Mouse (Mus musculus): ENCODE measurements at regions not wholly inside any gene's neighbourhood (a gene's known extent, or its start where the extent isn't known, plus 50 kb on each side); places are given as distances from the start of the nearest gene placed in this dataset.
A peak's percentile ranks its signal among the peaks of the same experiment; 100 is the strongest.

DNA sequence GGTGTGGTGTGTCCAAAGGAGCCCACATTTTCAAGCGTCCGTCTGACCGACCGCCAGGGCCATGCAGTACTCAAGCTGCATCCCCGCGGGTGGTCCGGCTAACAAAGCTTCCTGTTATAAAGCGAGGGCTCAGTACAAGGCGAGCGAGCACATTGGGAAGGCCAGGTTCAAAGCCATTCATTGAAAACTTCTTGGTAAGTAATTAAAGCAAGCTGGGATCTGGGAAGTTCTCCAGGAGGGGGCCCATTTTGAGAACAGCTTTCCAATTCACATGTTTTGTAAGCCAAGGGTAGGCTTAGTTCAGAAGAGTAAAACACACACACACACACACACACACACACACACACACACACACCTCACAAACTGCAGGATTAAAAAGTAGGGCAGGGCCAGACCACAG lies 57.3 kb upstream of the Prep start:
- 19% methylated on average over 10 of the region's 10 CpGs for WGBS
- no peaks in the 10 kb centered on the region for H3K36me3 ChIP-seq (ENCODE audit: control insufficient read depth, insufficient read depth, low read length)
- ATAC-seq (ENCODE audit: low read depth) (peak; percentile 89; the same call in 1 of the 2 replicates), DNase-seq (ENCODE audit: low spot score) (peak; percentile 88)
- no peak overlapping the region for H3K4me3 ChIP-seq (ENCODE audit: low read depth, low read length)
- H3K4me2 ChIP-seq (ENCODE audit: low read depth, low read length): no peak overlapping the region
- no peaks in the 10 kb centered on the region for H3K27me3 ChIP-seq (replicated peaks; ENCODE audit: control insufficient read depth, insufficient read depth, low read length)
- no peaks in the 10 kb centered on the region for H3K9me3 ChIP-seq (ENCODE audit: control insufficient read depth, low read length)
- peaks cover 5% of the 10 kb centered on the region; the same call in 1 of the 2 replicates for H3K4me1 ChIP-seq (ENCODE audit: control insufficient read depth, insufficient read depth, low read length)
- H3K9ac ChIP-seq (ENCODE audit: low read depth, low read length): no peak overlapping the region
- no peak overlapping the region for H3K27ac ChIP-seq (replicated peaks; ENCODE audit: low read depth, low read length)

DNA sequence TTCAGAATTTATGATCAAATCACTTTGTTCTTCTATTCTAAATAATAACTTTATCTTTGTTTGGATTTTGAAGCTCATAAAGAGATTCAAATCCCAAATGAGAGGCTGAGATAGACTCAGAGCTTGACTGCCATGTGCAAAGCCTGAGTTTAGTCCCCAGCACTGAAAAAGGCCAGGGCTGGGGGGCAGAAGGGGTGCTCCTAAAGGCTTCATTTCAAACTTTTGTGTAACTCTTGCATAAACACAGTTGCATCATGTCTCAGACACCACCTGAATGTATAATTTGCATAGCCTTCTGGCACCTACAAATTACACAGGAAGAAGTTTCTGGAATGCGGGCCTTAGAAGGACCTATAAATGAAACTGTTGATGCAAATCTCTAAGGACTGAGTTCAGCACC lies 57.8 kb upstream of the Prep start:
- no peak overlapping the region for H3K4me2 ChIP-seq (ENCODE audit: low read depth, low read length)

DNA sequence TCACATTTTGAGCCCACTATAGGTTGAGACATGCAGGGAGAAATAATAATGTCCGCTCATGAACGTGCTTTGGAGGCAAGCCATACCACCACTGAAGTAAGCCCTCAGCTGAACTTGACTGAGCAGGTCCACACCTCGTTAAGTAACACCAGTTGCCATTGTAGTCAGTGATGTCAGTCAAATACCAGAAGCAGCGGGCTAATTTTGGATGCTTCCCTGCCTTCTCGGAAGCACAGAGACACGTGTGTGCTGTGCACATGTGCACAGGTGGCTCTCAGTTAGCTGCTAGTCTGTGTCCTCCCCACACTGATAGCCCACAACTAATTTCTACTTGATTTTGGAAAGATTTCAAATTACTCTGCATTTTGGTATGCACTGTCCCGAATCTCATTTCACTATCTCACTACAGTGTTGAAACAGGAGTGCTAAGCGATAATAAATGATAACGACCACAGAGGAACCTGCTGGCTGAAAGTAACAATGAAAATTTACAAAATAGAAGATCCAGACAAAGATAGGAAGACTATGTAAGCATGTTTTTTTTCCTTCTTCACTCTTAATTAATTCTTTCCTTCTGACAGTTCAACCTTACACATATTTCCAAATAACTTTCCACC lies 62.9 kb upstream of the Prep start:
- no peaks in the 10 kb centered on the region for H3K9me3 ChIP-seq (ENCODE audit: control insufficient read depth, low read length)
- 66% methylated on average over 9 of the region's 9 CpGs for WGBS
- no peak overlapping the region for H3K27ac ChIP-seq (replicated peaks; ENCODE audit: low read depth, low read length)
- H3K4me1 ChIP-seq (ENCODE audit: control insufficient read depth, insufficient read depth, low read length): peaks cover 10% of the 10 kb centered on the region
- H3K36me3 ChIP-seq (ENCODE audit: control insufficient read depth, insufficient read depth, low read length): no peaks in the 10 kb centered on the region
- no peak overlapping the region for H3K9ac ChIP-seq (ENCODE audit: low read depth, low read length)
- H3K27me3 ChIP-seq (replicated peaks; ENCODE audit: control insufficient read depth, insufficient read depth, low read length): no peaks in the 10 kb centered on the region
- DNase-seq (ENCODE audit: low spot score): no peak
- no peak for ATAC-seq (ENCODE audit: low read depth)
- no peak overlapping the region for H3K4me2 ChIP-seq (ENCODE audit: low read depth, low read length)
- H3K4me3 ChIP-seq (ENCODE audit: low read depth, low read length): no peak overlapping the region

More for the DNA sequence above, 57.8 kb upstream of the Prep start:
- 56% methylated on average over 1 of the region's 1 CpGs for WGBS
- Histone ChIP-seq H3K4me1 (ENCODE audit: control insufficient read depth, insufficient read depth, low read length) (peaks cover 5% of the 10 kb centered on the region; the same call in 1 of the 2 replicates), H3K4me3 (ENCODE audit: low read depth, low read length) (no peak overlapping the region), H3K27me3 (replicated peaks; ENCODE audit: control insufficient read depth, insufficient read depth, low read length) (no peaks in the 10 kb centered on the region), H3K27ac (replicated peaks; ENCODE audit: low read depth, low read length) (no peak overlapping the region), H3K9ac (ENCODE audit: low read depth, low read length) (no peak overlapping the region), H3K36me3 (ENCODE audit: control insufficient read depth, insufficient read depth, low read length) (no peaks in the 10 kb centered on the region), H3K9me3 (ENCODE audit: control insufficient read depth, low read length) (no peaks in the 10 kb centered on the region)
- DNase-seq (ENCODE audit: low spot score): no peak
- no peak for ATAC-seq (ENCODE audit: low read depth)

DNA sequence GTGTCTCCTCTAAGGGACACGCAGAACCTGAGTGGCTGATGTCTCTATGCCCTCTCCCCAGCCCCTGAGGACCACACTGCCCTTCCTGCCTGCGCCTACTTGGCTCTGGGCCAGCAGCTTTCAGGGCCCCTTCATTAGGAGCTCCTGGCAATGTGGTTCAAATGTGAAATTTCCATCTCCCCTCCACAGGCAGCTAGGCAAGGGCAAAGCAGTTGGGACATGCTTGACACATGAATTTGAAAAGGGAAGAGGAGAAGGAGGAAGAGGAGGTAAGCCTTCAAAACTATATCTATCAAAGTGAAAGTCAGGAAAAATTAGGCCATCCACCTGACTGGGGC lies 63.7 kb upstream of the Prep start:
- H3K27ac ChIP-seq (replicated peaks; ENCODE audit: low read depth, low read length): no peak overlapping the region
- 33% methylated on average over 2 of the region's 2 CpGs for WGBS
- no peaks in the 10 kb centered on the region for H3K9me3 ChIP-seq (ENCODE audit: control insufficient read depth, low read length)
- H3K4me3 ChIP-seq (ENCODE audit: low read depth, low read length): no peak overlapping the region
- DNase-seq (ENCODE audit: low spot score) (no peak), ATAC-seq (ENCODE audit: low read depth) (no peak)
- H3K36me3 ChIP-seq (ENCODE audit: control insufficient read depth, insufficient read depth, low read length): no peaks in the 10 kb centered on the region
- H3K9ac ChIP-seq (ENCODE audit: low read depth, low read length): peak overlapping the region; percentile 49
- no peaks in the 10 kb centered on the region for H3K27me3 ChIP-seq (replicated peaks; ENCODE audit: control insufficient read depth, insufficient read depth, low read length)
- peaks cover 10% of the 10 kb centered on the region for H3K4me1 ChIP-seq (ENCODE audit: control insufficient read depth, insufficient read depth, low read length)
- no peak overlapping the region for H3K4me2 ChIP-seq (ENCODE audit: low read depth, low read length)

DNA sequence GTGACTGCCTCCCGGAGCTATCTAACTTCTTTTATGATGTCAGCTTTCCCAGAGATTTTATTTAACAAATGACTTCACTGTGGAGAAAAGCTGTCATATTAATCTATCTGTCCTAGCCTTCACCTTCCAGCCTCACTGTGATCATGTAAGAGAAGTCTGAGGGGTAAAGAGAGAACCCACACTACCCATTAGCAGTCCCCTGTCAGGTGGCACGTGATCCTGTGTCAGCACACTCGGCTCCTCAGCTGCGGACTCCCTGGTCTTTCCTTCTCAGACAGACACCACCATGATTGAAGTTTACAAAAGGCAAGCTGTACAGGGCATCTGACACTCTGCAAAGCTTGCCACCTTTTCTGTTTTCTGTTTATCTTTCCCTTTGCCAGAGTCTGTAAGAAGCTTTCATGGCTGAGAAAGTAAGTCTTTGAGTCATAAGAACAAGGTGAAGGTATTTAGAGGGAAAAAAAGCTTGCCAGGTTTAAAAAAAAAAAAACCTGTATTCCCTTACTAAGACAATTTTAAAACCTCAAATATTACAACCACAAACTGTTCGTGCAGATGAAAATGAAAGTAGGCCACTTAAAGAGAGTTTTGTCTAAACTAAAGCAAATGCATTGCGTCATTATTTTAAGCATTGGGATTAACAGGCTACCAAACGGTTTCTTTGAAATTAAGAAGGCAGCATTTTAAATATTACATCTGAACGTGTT lies 64.2 kb upstream of the Prep start:
- Histone ChIP-seq H3K27ac (replicated peaks; ENCODE audit: low read depth, low read length) (no peak overlapping the region), H3K4me2 (ENCODE audit: low read depth, low read length) (no peak overlapping the region), H3K4me1 (ENCODE audit: control insufficient read depth, insufficient read depth, low read length) (peaks cover 15% of the 10 kb centered on the region), H3K36me3 (ENCODE audit: control insufficient read depth, insufficient read depth, low read length) (no peaks in the 10 kb centered on the region), H3K4me3 (ENCODE audit: low read depth, low read length) (no peak overlapping the region), H3K27me3 (replicated peaks; ENCODE audit: control insufficient read depth, insufficient read depth, low read length) (no peaks in the 10 kb centered on the region), H3K9me3 (ENCODE audit: control insufficient read depth, low read length) (no peaks in the 10 kb centered on the region), H3K9ac (ENCODE audit: low read depth, low read length) (peak overlapping the region; percentile 49)
- 38% methylated on average over 8 of the region's 8 CpGs for WGBS
- ATAC-seq (ENCODE audit: low read depth) (no peak), DNase-seq (ENCODE audit: low spot score) (no peak)

DNA sequence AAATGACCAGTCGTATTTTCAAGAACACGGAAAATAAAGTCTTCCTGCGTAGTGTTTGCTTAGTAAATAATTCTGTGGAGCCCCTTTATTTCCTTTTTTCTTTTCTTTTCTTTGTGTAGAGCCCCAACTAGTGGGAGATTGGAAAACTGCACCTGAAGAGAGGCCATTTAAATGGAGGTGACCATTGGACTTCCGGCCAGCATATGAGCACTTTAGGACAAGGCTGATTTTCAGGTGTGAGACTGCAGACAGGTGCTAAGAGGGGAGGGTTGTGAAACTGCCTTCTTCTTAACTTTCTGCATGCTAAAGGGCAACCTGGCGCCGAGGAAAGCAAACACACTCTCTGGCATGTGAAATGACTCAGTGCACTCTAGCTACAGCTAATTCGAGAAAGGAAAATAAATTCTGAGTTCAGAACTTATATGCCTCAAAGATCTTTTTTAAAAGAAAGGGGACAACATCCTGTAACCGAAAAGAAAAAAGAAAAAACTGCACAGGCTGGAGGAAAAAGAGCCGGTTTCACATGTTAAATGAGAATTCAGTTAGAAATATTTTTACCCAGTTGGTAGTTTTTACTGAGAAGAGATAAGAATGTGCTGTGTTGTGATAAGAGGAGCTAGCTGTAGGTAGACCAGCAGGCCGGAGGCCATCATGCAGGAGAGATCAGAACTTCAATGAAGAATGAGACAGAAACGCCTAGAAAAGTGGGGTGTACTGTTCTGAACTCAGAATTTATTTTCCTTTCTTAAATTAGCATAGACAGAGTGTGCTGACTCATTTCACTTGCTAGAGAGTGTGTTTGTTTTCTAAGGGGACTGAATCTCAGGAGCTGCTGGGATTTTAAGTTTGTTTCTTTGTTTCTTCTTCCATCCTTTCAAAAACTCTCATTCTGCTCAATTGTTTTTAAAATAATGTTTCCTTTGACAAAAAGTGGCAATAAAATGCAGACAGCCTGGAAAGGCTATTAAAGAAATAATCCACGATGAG lies 65.8 kb upstream of the Prep start:
- Histone ChIP-seq H3K9ac (ENCODE audit: low read depth, low read length) (peak overlapping the region; percentile 47), H3K4me3 (ENCODE audit: low read depth, low read length) (peak overlapping the region; percentile 30), H3K9me3 (ENCODE audit: control insufficient read depth, low read length) (no peaks in the 10 kb centered on the region), H3K27me3 (replicated peaks; ENCODE audit: control insufficient read depth, insufficient read depth, low read length) (no peaks in the 10 kb centered on the region), H3K36me3 (ENCODE audit: control insufficient read depth, insufficient read depth, low read length) (no peaks in the 10 kb centered on the region), H3K27ac (replicated peaks; ENCODE audit: low read depth, low read length) (no peak overlapping the region), H3K4me2 (ENCODE audit: low read depth, low read length) (peak overlapping the region; percentile 56), H3K4me1 (ENCODE audit: control insufficient read depth, insufficient read depth, low read length) (peaks cover 19% of the 10 kb centered on the region)
- ATAC-seq (ENCODE audit: low read depth): no peak
- peak; percentile 52 for DNase-seq (ENCODE audit: low spot score)
- WGBS: 43% methylated on average over 12 of the region's 12 CpGs

DNA sequence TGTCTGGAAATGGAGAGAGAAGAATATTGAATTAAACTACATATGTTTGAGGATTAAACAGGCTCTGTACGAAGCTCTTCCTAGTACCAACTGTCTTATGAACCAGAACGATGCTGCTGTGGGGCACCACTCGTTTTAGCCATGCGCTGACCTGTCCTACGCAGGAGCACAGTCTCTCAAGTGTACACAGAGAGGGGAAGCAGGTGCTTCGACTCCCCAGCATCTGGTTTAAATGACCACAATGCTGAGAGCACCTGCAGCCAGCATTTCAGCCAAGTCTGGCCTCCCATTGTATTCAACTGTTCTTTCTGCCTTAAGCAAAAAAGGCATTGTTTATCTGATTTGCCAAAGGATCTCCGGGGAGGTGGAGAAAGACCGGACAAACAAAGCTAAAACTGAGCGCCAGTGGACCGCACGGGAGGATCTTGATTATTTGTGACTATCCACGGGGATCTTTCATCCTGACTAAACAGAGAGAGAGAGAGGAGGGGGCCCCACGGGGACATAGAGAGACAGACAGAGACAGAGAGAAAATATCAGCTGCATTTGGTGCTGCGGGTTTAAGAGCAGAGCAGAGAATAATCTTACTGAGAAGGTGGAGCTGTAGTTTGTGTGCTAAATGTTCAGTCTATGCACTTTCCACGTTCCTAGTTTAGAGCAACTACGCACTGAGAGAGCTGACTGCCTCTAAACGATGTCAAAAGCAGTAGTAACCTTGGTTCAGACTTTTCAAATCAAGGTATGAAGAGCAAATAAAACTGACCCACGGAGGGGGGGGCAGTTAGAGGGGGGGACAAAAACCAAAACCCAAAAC lies 66.8 kb upstream of the Prep start:
- H3K4me3 ChIP-seq (ENCODE audit: low read depth, low read length): peak overlapping the region; percentile 30
- H3K36me3 ChIP-seq (ENCODE audit: control insufficient read depth, insufficient read depth, low read length): no peaks in the 10 kb centered on the region
- H3K27me3 ChIP-seq (replicated peaks; ENCODE audit: control insufficient read depth, insufficient read depth, low read length): no peaks in the 10 kb centered on the region
- H3K9me3 ChIP-seq (ENCODE audit: control insufficient read depth, low read length): no peaks in the 10 kb centered on the region
- WGBS: 21% methylated on average over 18 of the region's 18 CpGs
- peaks cover 19% of the 10 kb centered on the region for H3K4me1 ChIP-seq (ENCODE audit: control insufficient read depth, insufficient read depth, low read length)
- peak overlapping the region; percentile 47 for H3K9ac ChIP-seq (ENCODE audit: low read depth, low read length)
- DNase-seq (ENCODE audit: low spot score): peak; percentile 55
- ATAC-seq (ENCODE audit: low read depth): peak; percentile 32; the same call in 1 of the 2 replicates
- H3K4me2 ChIP-seq (ENCODE audit: low read depth, low read length): peak overlapping the region; percentile 56
- peak overlapping the region; percentile 19 for H3K27ac ChIP-seq (replicated peaks; ENCODE audit: low read depth, low read length)

DNA sequence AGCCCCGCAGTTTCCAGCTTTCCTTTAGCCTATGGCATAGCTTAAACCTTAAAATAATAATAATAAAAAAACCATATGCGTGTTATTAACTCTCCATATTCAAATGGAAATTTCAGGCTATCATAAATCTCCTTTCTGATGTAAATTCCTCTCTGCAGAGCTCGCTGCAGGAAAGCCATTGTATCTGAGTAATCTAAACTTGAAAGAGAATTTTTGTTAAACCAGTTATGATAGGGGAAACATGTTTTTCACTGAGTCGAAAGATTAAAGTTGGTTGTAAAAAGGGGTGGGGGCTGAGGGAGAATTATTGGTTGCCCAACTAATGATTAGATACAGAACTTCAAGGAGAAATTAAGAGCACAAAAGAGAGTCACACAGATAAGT lies 69.1 kb upstream of the Prep start:
- 6% methylated on average over 4 of the region's 4 CpGs for WGBS

More for the DNA sequence above, 69.1 kb upstream of the Prep start:
- DNase-seq (ENCODE audit: low spot score) (no peak), ATAC-seq (ENCODE audit: low read depth) (no peak)
- no peaks in the 10 kb centered on the region for H3K9me3 ChIP-seq (ENCODE audit: control insufficient read depth, low read length)
- no peak overlapping the region for H3K4me3 ChIP-seq (ENCODE audit: low read depth, low read length)
- peaks cover 14% of the 10 kb centered on the region for H3K4me1 ChIP-seq (ENCODE audit: control insufficient read depth, insufficient read depth, low read length)
- no peaks in the 10 kb centered on the region for H3K36me3 ChIP-seq (ENCODE audit: control insufficient read depth, insufficient read depth, low read length)
- no peak overlapping the region for H3K9ac ChIP-seq (ENCODE audit: low read depth, low read length)
- no peaks in the 10 kb centered on the region for H3K27me3 ChIP-seq (replicated peaks; ENCODE audit: control insufficient read depth, insufficient read depth, low read length)
- H3K4me2 ChIP-seq (ENCODE audit: low read depth, low read length): peak overlapping the region; percentile 51
- no peak overlapping the region for H3K27ac ChIP-seq (replicated peaks; ENCODE audit: low read depth, low read length)
